Mouse (Mus musculus) limb, embryonic 14.5 days (tissue): ENCODE measurements around the gene Tmc6. TPM values are rescaled to one million over a fixed set of nuclear protein-coding genes. Genes with fewer than 3 reads are reported as not detected.

Experiments
- ATAC-seq: fragments of 200-750 bp; cut with Nextera tagmentation; 2 replicates; pipeline ENCODE4 v1.8.0; 2017; ENCODE audit warnings: low read depth, moderate number of reproducible peaks, moderate TSS enrichment; ENCODE audit not compliant: low FRiP score
- DNase-seq: peaks from one replicate; pipeline ENCODE4 v3.0.0-alpha.2; 2015; ENCODE audit warnings: low spot score
- H3K27ac ChIP-seq: fragments of 300-500 bp; sonication (generic); replicated peaks from 2 replicates; pipeline ENCODE4 v1.5.1; 2014; ENCODE audit warnings: low read depth, mild to moderate bottlenecking, low read length, moderate library complexity, mixed read lengths
- H3K27me3 ChIP-seq: fragments of 300-500 bp; sonication (generic); 2 replicates; pipeline ENCODE4 v1.6.1; 2014; ENCODE audit warnings: low read length, mixed read lengths; ENCODE audit not compliant: control insufficient read depth, insufficient read depth
- H3K36me3 ChIP-seq: fragments of 300-500 bp; sonication (generic); 2 replicates; pipeline ENCODE4 v1.6.1; 2014; ENCODE audit warnings: mild to moderate bottlenecking, low read length, moderate library complexity, mixed read lengths; ENCODE audit not compliant: control insufficient read depth, insufficient read depth
- H3K4me1 ChIP-seq: fragments of 300-500 bp; sonication (generic); 2 replicates; pipeline ENCODE4 v1.6.1; 2014; ENCODE audit warnings: antibody characterized with exemption, low read length, mixed read lengths; ENCODE audit not compliant: control insufficient read depth, insufficient read depth
- H3K4me2 ChIP-seq: fragments of 300-500 bp; sonication (generic); replicated peaks from 2 replicates; pipeline ENCODE4 v1.6.1; 2014; ENCODE audit warnings: low read depth, mild to moderate bottlenecking, low read length, moderate library complexity; ENCODE audit not compliant: severe bottlenecking
- H3K4me3 ChIP-seq: fragments of 300-500 bp; sonication (generic); replicated peaks from 2 replicates; pipeline ENCODE4 v1.5.1; 2014; ENCODE audit warnings: low read length
- H3K9ac ChIP-seq: fragments of 300-500 bp; sonication (generic); 2 replicates; pipeline ENCODE4 v1.6.1; 2014; ENCODE audit warnings: mild to moderate bottlenecking, low read depth, low read length, moderate library complexity; ENCODE audit not compliant: severe bottlenecking
- H3K9me3 ChIP-seq: fragments of 300-500 bp; sonication (generic); 2 replicates; pipeline ENCODE4 v1.6.1; 2016; ENCODE audit warnings: low read length; ENCODE audit not compliant: control insufficient read depth
- POLR2A ChIP-seq: fragments of 200-500 bp; IDR thresholded peaks from 2 replicates; pipeline ENCODE4 v1.8.0; 2012; ENCODE audit warnings: inconsistent platforms, mild to moderate bottlenecking, moderate library complexity, borderline replicate concordance; ENCODE audit not compliant: insufficient read depth, insufficient read length; ENCODE audit errors: extremely low read depth
- WGBS: fragments of 180-500 bp; shearing (Covaris S2); extraction: QIAGEN DNeasy Blood & Tissue Kit; methylation state at CpG from one replicate; pipeline ENCODE4 v1.1.7; 2014; 5-methylcytosine and 5-hydroxymethylcytosine counted together
- polyA plus RNA-seq, 2 experiments: library from polyadenylated mRNA; depleted of rRNA in 1 of 2; stranded (reverse) in 1 of 2; unstranded in 1 of 2; fragments of >200 nt; fragmentation: Nextera tagmentation in 1 of 2; extraction: Ambion mirVana in 1 of 2; gene quantifications; 2 replicates each; pipeline versions ENCODE4 v1.2.1 to v1.2.3; 2012 to 2014

Gene Tmc6
- polyA plus RNA-seq, 2 experiments: 19.0 to 28.2 TPM

- H3K27ac ChIP-seq: no peak overlapping the region
- H3K36me3 ChIP-seq: no peaks in the 10 kb centered on the region
- DNase-seq: no peak
- ATAC-seq: no peak
- no peaks in the 10 kb centered on the region for H3K9me3 ChIP-seq
- H3K4me3 ChIP-seq: no peak overlapping the region
- no peak for TF ChIP-seq POLR2A
- H3K9ac ChIP-seq: no peak overlapping the region
- WGBS: 78% methylated on average over 7 of the region's 7 CpGs
- H3K27me3 ChIP-seq: no peaks in the 10 kb centered on the region
- H3K4me2 ChIP-seq: no peak overlapping the region
- H3K4me1 ChIP-seq: no peaks in the 10 kb centered on the region
Measured at GRCm38 (mm10) chr11:117800038-117800437, 18.0 kb upstream of the Tmc6 start.

GRCm38 (mm10) chr11:117799174-117799573, 17.2 kb upstream of the Tmc6 start:
- Histone ChIP-seq H3K36me3 (no peaks in the 10 kb centered on the region), H3K4me1 (no peaks in the 10 kb centered on the region), H3K4me3 (no peak overlapping the region), H3K27ac (no peak overlapping the region), H3K9me3 (no peaks in the 10 kb centered on the region), H3K27me3 (no peaks in the 10 kb centered on the region), H3K9ac (no peak overlapping the region), H3K4me2 (no peak overlapping the region)
- no peak for DNase-seq
- 68% methylated on average over 5 of the region's 5 CpGs for WGBS
- TF ChIP-seq POLR2A: no peak
- no peak for ATAC-seq

GRCm38 (mm10) chr11:117798160-117798541, 16.2 kb upstream of the Tmc6 start:
- Histone ChIP-seq H3K9ac (no peak overlapping the region), H3K27ac (no peak overlapping the region), H3K4me1 (no peaks in the 10 kb centered on the region), H3K36me3 (no peaks in the 10 kb centered on the region), H3K4me3 (no peak overlapping the region), H3K9me3 (no peaks in the 10 kb centered on the region), H3K27me3 (no peaks in the 10 kb centered on the region), H3K4me2 (no peak overlapping the region)
- DNase-seq: no peak
- no peak for TF ChIP-seq POLR2A
- 24% methylated on average over 2 of the region's 2 CpGs for WGBS
- no peak; the same call in 1 of the 2 replicates for ATAC-seq

GRCm38 (mm10) chr11:117797511-117798159, 15.6 kb upstream of the Tmc6 start, which contains the start of gene 6030468B19Rik:
Gene 6030468B19Rik, plus strand, starts transcription at chr11:117797660.
- WGBS: 48% methylated on average over 9 of the region's 9 CpGs
- H3K27ac ChIP-seq: no peak within 1 kb of the TSS
- H3K4me2 ChIP-seq: no peak within 1 kb of the TSS
- H3K4me1 ChIP-seq: peaks cover 2% of the 10 kb centered on the region
- peak; percentile 41; the same call in 1 of the 2 replicates for ATAC-seq
- no peaks in the 10 kb centered on the region for H3K27me3 ChIP-seq
- no peak within 1 kb of the TSS for H3K9ac ChIP-seq
- H3K4me3 ChIP-seq: no peak within 1 kb of the TSS
- no peaks in the 10 kb centered on the region for H3K36me3 ChIP-seq
- H3K9me3 ChIP-seq: no peaks in the 10 kb centered on the region
- no peak for TF ChIP-seq POLR2A
- no peak for DNase-seq

- H3K4me3 ChIP-seq: no peak overlapping the region
- no peak for DNase-seq
- no peaks in the 10 kb centered on the region for H3K36me3 ChIP-seq
- H3K27ac ChIP-seq: no peak overlapping the region
- H3K27me3 ChIP-seq: no peaks in the 10 kb centered on the region
- H3K9ac ChIP-seq: no peak overlapping the region
- TF ChIP-seq POLR2A: no peak
- H3K4me1 ChIP-seq: peaks cover 6% of the 10 kb centered on the region
- H3K4me2 ChIP-seq: no peak overlapping the region
- H3K9me3 ChIP-seq: no peaks in the 10 kb centered on the region
- no peak for ATAC-seq
- WGBS: 40% methylated on average over 5 of the region's 5 CpGs
Measured at GRCm38 (mm10) chr11:117796954-117797353, 15.0 kb upstream of the Tmc6 start.
